Mouse (Mus musculus) neural tube, embryonic 12.5 days (tissue): ENCODE measurements around the gene C1qtnf6. TPM values are rescaled to one million over a fixed set of nuclear protein-coding genes. Genes with fewer than 3 reads are reported as not detected.

Source experiments
- ATAC-seq: fragments of 200-750 bp; cut with Nextera tagmentation; 2 replicates; pipeline ENCODE4 v1.8.0; 2017; ENCODE audit warnings: low read depth, mild to moderate bottlenecking, moderate TSS enrichment, moderate library complexity; ENCODE audit not compliant: low FRiP score
- H3K27ac ChIP-seq: fragments of 300-500 bp; sonication (generic); 2 replicates; pipeline ENCODE4 v1.5.1; 2016
- H3K27me3 ChIP-seq: fragments of 300-500 bp; sonication (generic); replicated peaks from 2 replicates; pipeline ENCODE4 v1.6.1; 2016; ENCODE audit warnings: mild to moderate bottlenecking
- H3K36me3 ChIP-seq: fragments of 300-500 bp; sonication (generic); 2 replicates; pipeline ENCODE4 v1.6.1; 2016; ENCODE audit warnings: mild to moderate bottlenecking
- H3K4me1 ChIP-seq: fragments of 300-500 bp; sonication (generic); 2 replicates; pipeline ENCODE4 v1.6.1; 2016
- H3K4me2 ChIP-seq: fragments of 300-500 bp; sonication (generic); replicated peaks from 2 replicates; pipeline ENCODE4 v1.6.1; 2016; ENCODE audit warnings: mild to moderate bottlenecking
- H3K4me3 ChIP-seq: fragments of 300-500 bp; sonication (generic); 2 replicates; pipeline ENCODE4 v1.5.1; 2016
- H3K9ac ChIP-seq: fragments of 300-500 bp; sonication (generic); 2 replicates; pipeline ENCODE4 v1.6.1; 2016; ENCODE audit warnings: mild to moderate bottlenecking
- H3K9me3 ChIP-seq: fragments of 300-500 bp; sonication (generic); 2 replicates; pipeline ENCODE4 v1.6.1; 2016; ENCODE audit warnings: mild to moderate bottlenecking
- WGBS: fragments of 180-500 bp; shearing (Covaris S2); methylation state at CpG from one replicate; pipeline ENCODE4 v1.1.7; 2016; 5-methylcytosine and 5-hydroxymethylcytosine counted together
- polyA plus RNA-seq: library from polyadenylated mRNA; unstranded; fragments of >200 nt; fragmentation: Nextera tagmentation; extraction: Ambion mirVana; gene quantifications from 2 replicates; pipeline ENCODE4 v1.2.1, GENCODE M21; 2016

The C1qtnf6 gene
- polyA plus RNA-seq, 1 experiment from 2014 or later: 8.7 TPM

GRCm38 (mm10) chr15:78486564-78486963, 44.7 kb downstream of the C1qtnf6 start:
- Histone ChIP-seq H3K9me3 (no peaks in the 10 kb centered on the region), H3K36me3 (no peaks in the 10 kb centered on the region), H3K27ac (no peak overlapping the region), H3K9ac (no peak overlapping the region), H3K4me2 (no peak overlapping the region), H3K4me3 (no peak overlapping the region), H3K4me1 (no peaks in the 10 kb centered on the region), H3K27me3 (no peaks in the 10 kb centered on the region; the same call in 1 of the 2 replicates)
- ATAC-seq: no peak
- WGBS: 100% methylated on average over 1 of the region's 1 CpGs

DNA sequence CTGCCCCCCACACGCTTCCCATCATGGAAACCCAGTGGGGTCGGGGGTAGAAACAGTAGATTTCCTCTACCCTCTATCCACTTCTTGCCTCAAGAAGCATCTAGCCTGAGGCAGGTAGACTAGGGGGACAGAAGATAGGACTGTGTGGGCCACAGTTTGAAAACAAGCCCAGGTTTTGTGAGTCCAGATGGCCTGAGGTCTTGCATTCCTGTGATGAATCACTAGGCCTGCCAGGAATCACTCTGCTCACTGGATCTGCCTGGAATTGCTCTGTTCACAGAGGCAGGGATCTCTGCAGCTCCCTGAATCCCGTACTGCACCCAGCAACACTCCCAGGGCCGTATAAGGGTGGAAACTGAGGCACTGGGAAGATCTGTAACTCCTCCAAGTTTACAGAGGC, 47.9 kb downstream of the C1qtnf6 start:
- no peak for ATAC-seq
- Histone ChIP-seq H3K9me3 (no peaks in the 10 kb centered on the region), H3K9ac (no peak overlapping the region), H3K27ac (no peak overlapping the region), H3K27me3 (no peaks in the 10 kb centered on the region; the same call in 1 of the 2 replicates), H3K4me3 (no peak overlapping the region), H3K4me2 (no peak overlapping the region), H3K4me1 (no peaks in the 10 kb centered on the region), H3K36me3 (no peaks in the 10 kb centered on the region)
- WGBS: 76% methylated on average over 4 of the region's 4 CpGs

GRCm38 (mm10) chr15:78482518-78482917, 48.7 kb downstream of the C1qtnf6 start:
- Histone ChIP-seq H3K9ac (no peak overlapping the region), H3K36me3 (no peaks in the 10 kb centered on the region), H3K27ac (no peak overlapping the region), H3K4me3 (no peak overlapping the region), H3K4me1 (no peaks in the 10 kb centered on the region), H3K27me3 (no peaks in the 10 kb centered on the region; the same call in 1 of the 2 replicates), H3K4me2 (no peak overlapping the region), H3K9me3 (no peaks in the 10 kb centered on the region)
- no peak for ATAC-seq
- 70% methylated on average over 3 of the region's 3 CpGs for WGBS

- no peak overlapping the region for H3K9ac ChIP-seq
- no peak for ATAC-seq
- H3K27me3 ChIP-seq: no peaks in the 10 kb centered on the region; the same call in 1 of the 2 replicates
- 59% methylated on average over 9 of the region's 9 CpGs for WGBS
- no peaks in the 10 kb centered on the region for H3K36me3 ChIP-seq
- H3K4me2 ChIP-seq: no peak overlapping the region
- H3K4me3 ChIP-seq: no peak overlapping the region
- no peaks in the 10 kb centered on the region for H3K4me1 ChIP-seq
- no peak overlapping the region for H3K27ac ChIP-seq
- H3K9me3 ChIP-seq: no peaks in the 10 kb centered on the region
These were observed 49.7 kb downstream of the C1qtnf6 start for GRCm38 (mm10) chr15:78481448-78482000.

- no peak overlapping the region for H3K9ac ChIP-seq
- H3K36me3 ChIP-seq: no peaks in the 10 kb centered on the region
- no peak for ATAC-seq
- 82% methylated on average over 2 of the region's 2 CpGs for WGBS
- H3K9me3 ChIP-seq: no peaks in the 10 kb centered on the region
- no peak overlapping the region for H3K27ac ChIP-seq
- no peak overlapping the region for H3K4me2 ChIP-seq
- no peaks in the 10 kb centered on the region for H3K4me1 ChIP-seq
- H3K4me3 ChIP-seq: no peak overlapping the region
- H3K27me3 ChIP-seq: no peaks in the 10 kb centered on the region
These were observed 50.2 kb downstream of the C1qtnf6 start for GRCm38 (mm10) chr15:78480991-78481390.

DNA sequence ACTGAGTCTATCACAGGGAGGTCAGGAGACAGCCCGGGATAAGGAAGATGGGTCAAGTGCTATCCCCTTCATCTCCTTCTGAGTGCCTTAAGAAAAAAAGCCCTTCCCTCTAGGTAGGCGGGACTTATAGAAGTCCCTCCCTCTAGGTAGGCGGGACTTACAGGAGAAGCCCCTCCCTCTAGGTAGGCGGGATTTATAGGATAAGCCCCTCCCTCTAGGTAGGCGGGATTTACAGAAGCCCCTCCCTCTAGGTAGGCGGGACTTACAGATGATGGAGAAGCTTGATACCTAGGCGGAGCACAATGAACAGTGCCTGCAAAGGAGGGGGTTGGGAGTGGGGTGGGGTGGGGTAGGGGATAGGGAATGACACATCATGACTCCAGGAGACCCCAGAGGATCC, 51.1 kb downstream of the C1qtnf6 start:
- Histone ChIP-seq H3K27me3 (no peaks in the 10 kb centered on the region), H3K36me3 (no peaks in the 10 kb centered on the region), H3K4me3 (no peak overlapping the region), H3K4me2 (no peak overlapping the region), H3K9me3 (no peaks in the 10 kb centered on the region), H3K9ac (no peak overlapping the region), H3K27ac (no peak overlapping the region), H3K4me1 (no peaks in the 10 kb centered on the region)
- 77% methylated on average over 7 of the region's 7 CpGs for WGBS
- no peak for ATAC-seq

GRCm38 (mm10) chr15:78479470-78479869, 51.7 kb downstream of the C1qtnf6 start:
- no peak overlapping the region for H3K9ac ChIP-seq
- WGBS: 82% methylated on average over 5 of the region's 5 CpGs
- no peaks in the 10 kb centered on the region for H3K27me3 ChIP-seq
- no peaks in the 10 kb centered on the region for H3K4me1 ChIP-seq
- no peaks in the 10 kb centered on the region for H3K36me3 ChIP-seq
- no peak for ATAC-seq
- no peak overlapping the region for H3K27ac ChIP-seq
- no peak overlapping the region for H3K4me3 ChIP-seq
- H3K9me3 ChIP-seq: no peaks in the 10 kb centered on the region
- H3K4me2 ChIP-seq: no peak overlapping the region

- Histone ChIP-seq H3K4me1 (no peaks in the 10 kb centered on the region), H3K27ac (no peak overlapping the region), H3K27me3 (no peaks in the 10 kb centered on the region), H3K36me3 (no peaks in the 10 kb centered on the region), H3K9ac (no peak overlapping the region), H3K9me3 (no peaks in the 10 kb centered on the region), H3K4me3 (no peak overlapping the region), H3K4me2 (no peak overlapping the region)
- 85% methylated on average over 4 of the region's 4 CpGs for WGBS
- no peak for ATAC-seq
These were observed 53.1 kb downstream of the C1qtnf6 start for GRCm38 (mm10) chr15:78478073-78478472.

DNA sequence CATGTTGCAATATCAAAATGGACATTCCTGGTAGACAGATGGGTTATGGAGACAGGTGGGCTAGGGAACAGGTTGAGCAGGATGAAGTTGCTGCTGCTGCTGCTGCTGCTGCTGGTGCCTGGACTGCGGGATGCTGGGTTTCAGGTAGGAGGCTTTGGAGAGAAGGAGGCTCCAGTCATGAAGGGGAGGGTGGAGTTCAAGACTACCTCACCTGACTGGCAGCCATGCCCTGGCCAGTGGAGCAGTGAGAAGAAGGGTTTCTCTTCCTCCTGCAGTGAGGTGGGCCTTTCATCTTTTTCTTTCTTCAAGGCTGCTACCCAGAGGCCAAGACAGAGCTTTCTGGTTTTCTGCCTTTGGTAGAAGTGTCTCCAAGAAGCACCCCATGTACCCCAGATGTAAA, 54.3 kb downstream of the C1qtnf6 start:
- WGBS: 71% methylated on average over 1 of the region's 1 CpGs
- Histone ChIP-seq H3K9me3 (no peaks in the 10 kb centered on the region), H3K4me1 (no peaks in the 10 kb centered on the region; the same call in 1 of the 2 replicates)

DNA sequence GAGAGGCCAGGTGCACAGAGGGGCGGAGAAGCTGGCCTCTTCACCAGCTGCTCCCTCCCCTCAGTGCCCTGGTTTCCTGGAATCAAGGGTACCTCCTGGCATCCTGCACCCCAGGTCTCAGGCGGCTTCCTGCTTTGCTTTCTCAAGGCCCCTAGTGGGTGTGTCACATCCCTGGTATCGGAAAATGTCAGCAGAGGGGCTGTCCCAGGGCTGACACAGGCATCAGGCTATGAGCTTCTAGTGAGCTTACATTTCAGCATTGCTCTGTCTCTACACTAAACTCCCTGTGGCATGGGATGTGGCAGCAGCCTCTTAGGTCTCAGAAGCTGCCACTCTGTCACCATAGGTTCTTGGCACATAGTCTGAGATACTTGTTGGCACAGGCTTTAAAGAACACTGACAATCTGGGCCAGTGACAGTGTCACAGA, 55.6 kb downstream of the C1qtnf6 start:
- no peak for ATAC-seq
- H3K27ac ChIP-seq: no peak overlapping the region
- no peaks in the 10 kb centered on the region for H3K27me3 ChIP-seq
- H3K4me3 ChIP-seq: no peak overlapping the region
- no peak overlapping the region for H3K9ac ChIP-seq
- 72% methylated on average over 3 of the region's 3 CpGs for WGBS
- no peaks in the 10 kb centered on the region; the same call in 1 of the 2 replicates for H3K4me1 ChIP-seq
- H3K36me3 ChIP-seq: no peaks in the 10 kb centered on the region
- no peak overlapping the region for H3K4me2 ChIP-seq
- H3K9me3 ChIP-seq: no peaks in the 10 kb centered on the region

More for the DNA sequence above, 54.3 kb downstream of the C1qtnf6 start:
- Histone ChIP-seq H3K27ac (no peak overlapping the region), H3K36me3 (no peaks in the 10 kb centered on the region), H3K4me2 (no peak overlapping the region), H3K4me3 (no peak overlapping the region), H3K27me3 (no peaks in the 10 kb centered on the region), H3K9ac (no peak overlapping the region)
- no peak for ATAC-seq

- H3K36me3 ChIP-seq: no peaks in the 10 kb centered on the region
- H3K9me3 ChIP-seq: no peaks in the 10 kb centered on the region
- ATAC-seq: no peak
- H3K27ac ChIP-seq: no peak overlapping the region
- H3K27me3 ChIP-seq: no peaks in the 10 kb centered on the region
- H3K4me1 ChIP-seq: no peaks in the 10 kb centered on the region; the same call in 1 of the 2 replicates
- WGBS: 88% methylated on average over 6 of the region's 6 CpGs
- H3K9ac ChIP-seq: no peak overlapping the region
- H3K4me3 ChIP-seq: no peak overlapping the region
- H3K4me2 ChIP-seq: no peak overlapping the region
These were observed 57.8 kb downstream of the C1qtnf6 start for GRCm38 (mm10) chr15:78473442-78473841.
